Mouse (Mus musculus) stomach, postnatal 0 days (tissue): ENCODE data around the gene Sec14l3.

Experiments
- CTCF ChIP-seq: IDR thresholded peaks from 2 replicates; pipeline ENCODE4 v1.5.1; 2016; ENCODE audit warnings: antibody characterized with exemption, low read depth, mild to moderate bottlenecking, moderate library complexity
- EP300 ChIP-seq: optimal IDR thresholded peaks from 2 replicates; pipeline ENCODE3; 2016; ENCODE audit warnings: antibody characterized with exemption

- TF ChIP-seq CTCF (no peak), EP300 (no peak)
Observed at GRCm38 (mm10) chr11:4099447-4099846, 34.8 kb downstream of the Sec14l3 start.
